Mouse (Mus musculus) liver, postnatal 0 days (tissue): ENCODE data around the gene Cnnm1.

Experiments
- CTCF ChIP-seq: sonication (generic); IDR thresholded peaks from 2 replicates; pipeline ENCODE4 v1.5.1; 2016; ENCODE audit warnings: antibody characterized with exemption, low read depth
- EP300 ChIP-seq: IDR thresholded peaks from 2 replicates; pipeline ENCODE4 v1.6.1; 2016; ENCODE audit warnings: antibody characterized with exemption, low read depth, mild to moderate bottlenecking

DNA sequence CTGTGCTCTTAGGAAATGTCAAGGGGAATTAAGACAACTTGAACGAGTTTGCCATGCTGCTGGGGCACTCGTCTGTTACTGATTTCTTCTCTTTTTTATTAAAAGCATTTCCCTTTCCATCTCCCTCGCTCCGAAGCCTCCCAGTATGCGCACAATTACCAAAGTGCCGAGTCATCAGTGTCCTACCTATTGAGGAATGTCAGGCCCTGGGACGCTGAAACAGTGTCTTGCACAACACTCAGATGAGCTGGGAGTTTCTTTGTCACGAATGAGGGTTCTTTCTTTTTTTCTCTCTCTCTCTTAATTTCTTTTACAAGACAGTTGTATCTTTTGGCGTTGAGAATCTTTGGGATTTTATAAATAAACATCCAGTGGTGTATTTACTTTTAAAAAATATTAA is 40.3 kb downstream of the Cnnm1 start:
- TF ChIP-seq CTCF (no peak), EP300 (no peak)
